Mouse (Mus musculus) CD4-positive, CD25-positive, alpha-beta regulatory T cell, adult 2 months (primary cell): Measurements from ENCODE around the gene Frmpd2.

ENCODE experiments used
- DNase-seq: peaks from one replicate; pipeline ENCODE4 v3.0.0-alpha.2; 2012; ENCODE audit warnings: low read depth, low spot score

Frmpd2 gene

DNA sequence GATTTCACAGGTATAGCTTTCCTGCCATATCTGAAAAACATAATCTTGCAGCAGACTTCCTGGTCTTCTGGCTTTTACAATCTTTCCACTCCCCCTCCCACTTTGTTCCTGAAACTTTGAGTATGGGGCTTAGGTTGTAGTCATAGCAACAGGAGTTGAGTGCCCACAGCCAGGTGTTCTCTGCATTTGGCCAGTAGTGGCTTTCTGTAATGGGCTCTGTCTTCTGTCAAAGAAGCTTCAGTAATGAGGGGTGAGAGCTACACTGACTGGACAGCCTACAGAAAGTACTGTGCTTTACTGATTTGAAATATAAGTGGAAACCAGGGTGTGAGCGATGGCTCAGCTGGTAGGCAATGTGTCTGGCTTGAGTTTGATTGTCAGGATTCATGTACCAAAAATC is 37.2 kb downstream of the Frmpd2 start:
- DNase-seq: no peak

DNA sequence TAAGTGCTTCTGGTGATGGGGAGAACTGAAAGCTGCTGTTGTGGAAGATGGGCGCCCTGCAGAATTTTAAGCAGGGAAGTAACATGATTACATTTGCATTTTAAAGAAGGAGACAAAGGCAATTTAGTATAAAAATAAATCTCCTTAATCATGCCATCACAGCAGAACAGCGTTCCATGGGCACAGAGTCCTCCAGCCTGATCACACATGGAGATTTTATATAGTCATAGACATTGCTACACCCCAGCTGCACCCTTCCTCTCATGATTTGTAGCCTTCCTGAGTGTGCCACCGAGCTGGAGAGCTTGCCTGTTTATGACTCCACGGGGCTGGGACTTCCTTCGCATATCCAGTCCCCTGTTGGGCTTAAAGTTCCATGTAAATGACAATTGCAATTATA is 42.4 kb downstream of the Frmpd2 start:
- no peak for DNase-seq

DNA sequence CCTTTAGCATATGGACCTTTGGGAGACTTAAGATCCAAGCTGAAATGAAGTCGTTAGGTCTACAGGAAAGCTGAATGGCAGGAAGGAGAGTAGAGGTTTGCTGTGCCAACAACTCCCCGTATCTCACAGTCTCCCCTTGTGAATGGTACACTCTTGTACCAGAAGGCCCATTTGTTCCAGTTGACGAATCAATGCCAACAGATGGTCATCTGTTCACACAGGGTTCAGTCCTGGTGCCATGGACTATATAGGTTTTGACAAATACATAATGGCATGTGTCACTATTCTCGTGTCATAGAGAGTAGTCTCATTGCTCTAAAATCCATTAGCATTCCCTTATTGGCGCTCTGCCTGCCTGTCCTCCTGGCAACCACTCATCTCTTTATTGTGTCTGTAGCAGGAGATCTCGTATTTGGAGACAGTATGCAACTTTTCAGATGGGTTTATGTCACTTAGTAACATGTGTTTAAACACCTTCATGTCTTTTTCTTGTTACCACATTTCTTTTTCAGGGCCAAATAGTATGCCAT is 43.3 kb downstream of the Frmpd2 start:
- no peak for DNase-seq

DNA sequence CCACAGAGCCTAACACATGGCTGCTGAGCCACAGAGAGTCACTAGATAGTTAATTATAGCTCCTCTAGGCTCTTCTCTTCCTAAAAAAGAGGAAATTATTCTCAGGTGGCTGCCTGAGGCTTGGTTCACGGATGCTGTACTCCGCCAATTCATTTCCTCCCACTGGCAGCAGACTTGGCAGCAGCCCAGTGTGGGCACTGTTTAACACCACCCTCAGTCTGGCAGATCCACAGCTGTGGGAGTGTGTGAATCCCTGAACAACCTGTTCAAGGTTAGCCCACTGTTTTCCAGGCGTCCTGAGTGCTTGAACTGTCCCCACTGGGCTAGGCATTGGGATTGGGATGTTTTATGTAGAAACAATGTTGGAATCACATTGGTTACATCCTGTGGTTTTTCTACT is 50.0 kb downstream of the Frmpd2 start:
- no peak for DNase-seq

DNA sequence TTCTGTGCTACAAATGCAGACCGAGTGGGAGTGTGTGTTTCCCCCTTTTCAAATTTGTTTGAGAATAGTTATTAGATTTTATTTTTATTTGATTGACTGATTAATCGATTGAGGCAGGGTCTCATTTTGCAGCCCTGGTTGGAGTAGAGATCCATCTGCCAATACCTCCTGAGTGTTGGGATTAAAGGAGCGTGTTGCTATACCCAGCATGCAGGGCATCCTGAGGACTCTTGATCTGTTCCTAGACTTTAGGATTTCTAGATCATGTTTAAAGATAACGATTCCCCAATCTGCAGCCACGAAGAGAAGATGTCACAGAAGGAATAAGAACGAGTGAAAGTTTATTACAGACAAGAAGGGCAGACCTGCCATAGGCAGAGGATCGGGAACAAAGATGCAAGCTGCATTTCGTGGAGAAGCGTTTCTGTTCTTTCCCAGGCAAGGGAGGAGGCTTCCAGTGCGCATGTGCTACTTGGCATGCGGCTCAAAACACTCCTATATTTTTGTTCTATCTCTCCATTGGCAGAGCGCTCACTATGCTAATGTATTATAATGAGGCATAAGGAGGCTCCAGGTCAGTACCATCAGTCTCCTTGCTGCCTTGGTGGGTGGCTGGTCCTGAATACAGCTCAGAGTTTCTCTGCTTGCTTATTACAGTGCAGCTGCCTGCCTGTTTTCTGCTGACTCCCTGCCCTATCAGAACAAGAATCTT is 53.9 kb downstream of the Frmpd2 start:
- DNase-seq: no peak

DNA sequence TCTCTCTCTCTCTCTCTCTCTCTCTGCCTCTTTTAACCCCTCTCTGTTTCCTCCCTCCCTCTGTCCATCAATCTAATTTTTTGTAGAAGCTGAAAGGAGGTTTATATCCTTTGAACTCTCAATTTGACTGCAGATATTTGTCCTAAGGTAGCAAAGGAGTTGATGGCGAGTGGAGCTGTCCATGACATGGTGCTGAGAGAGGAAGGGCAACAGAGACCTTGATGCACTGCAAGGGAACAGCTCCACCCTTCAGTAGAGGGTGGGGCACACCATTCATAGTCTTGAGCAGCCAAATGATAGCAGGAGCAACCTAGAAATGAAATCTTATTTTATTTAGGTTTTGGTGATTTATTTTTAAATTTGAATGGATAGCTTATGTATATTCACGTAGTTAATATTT is 55.1 kb downstream of the Frmpd2 start:
- DNase-seq: no peak

DNA sequence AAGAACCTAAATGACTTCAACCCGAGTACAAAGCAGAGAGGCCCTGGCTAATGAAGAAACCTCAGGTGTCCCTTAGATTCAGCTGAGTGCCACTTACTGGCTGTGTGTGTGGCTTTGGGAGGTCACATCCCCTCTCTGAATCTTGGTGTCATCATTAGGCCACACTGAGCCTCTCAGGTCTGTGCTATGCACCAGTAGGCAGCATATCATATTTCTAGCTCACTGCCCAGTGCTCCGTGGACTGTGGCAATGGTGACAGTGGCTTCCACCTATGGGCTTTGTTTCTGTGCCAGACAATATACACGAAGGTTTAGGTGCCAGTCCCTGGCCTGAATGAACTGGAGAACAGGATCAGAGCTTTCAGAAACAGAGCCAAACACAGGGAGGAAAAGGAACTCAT is 56.4 kb downstream of the Frmpd2 start:
- no peak for DNase-seq

DNA sequence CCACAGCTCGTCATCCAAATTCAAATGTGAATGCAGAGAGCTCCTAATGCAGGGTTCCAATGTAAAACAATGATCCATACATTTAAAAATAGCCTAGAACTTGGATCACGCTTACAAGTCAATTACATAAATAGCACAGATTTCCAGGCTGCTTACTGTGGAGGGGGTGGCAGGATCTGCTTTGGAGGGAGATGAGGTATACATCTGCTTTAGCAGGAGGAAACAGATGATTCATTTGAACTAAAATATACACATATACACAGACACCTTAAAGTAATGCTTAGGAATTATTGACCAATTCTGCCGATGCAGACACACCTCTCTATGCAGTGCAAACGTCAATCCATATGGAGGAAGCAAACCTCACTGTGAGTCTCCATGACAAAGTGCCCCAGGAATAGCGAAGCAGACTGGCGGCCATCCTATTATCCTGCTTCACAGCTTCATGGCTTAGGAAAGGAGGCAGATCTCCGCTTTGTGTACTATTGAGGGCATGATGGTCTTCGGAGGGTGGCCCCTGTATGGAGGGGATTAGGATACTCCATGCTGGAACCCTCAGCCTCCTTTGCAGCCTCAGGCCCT is 59.9 kb downstream of the Frmpd2 start:
- DNase-seq: no peak

DNA sequence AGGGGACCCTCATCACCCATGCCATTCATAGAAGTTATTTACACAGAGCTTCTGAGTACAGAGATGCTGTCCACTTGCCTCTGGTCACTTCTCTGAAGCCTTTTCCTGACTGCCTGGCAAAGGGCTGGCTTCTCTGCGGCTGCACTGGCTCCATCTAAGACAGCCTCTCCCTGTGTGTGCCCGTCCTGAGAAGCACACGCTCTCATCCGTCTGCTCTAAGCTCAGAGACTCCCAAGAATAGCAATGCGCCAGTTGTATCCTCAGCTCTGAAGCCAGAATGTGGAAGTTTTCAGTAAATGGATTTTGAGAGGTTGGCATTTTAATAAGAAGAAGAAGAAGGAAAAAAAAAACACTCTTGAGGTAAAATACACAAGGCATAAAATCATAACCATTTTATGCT is 61.3 kb downstream of the Frmpd2 start:
- no peak for DNase-seq

DNA sequence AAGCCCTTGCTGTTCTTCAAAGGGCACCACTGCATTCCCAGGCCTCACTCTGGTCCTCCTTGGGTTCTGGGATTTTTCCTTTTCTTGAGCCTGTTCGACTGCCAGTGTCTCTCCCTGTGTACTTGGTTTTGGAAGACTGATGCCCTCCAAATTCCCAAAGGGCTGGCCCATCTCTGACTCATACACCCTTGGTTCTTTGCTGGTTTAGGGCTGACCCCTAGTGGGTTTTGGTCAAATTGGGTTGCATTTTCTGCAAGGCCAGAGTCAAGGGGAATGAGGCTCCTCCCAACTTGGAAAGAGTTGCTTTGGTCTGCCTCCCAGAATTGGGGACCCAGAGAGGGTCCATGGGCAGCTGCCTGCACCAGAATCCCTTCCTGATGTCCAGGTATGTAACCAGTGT is 62.0 kb downstream of the Frmpd2 start:
- DNase-seq: no peak

DNA sequence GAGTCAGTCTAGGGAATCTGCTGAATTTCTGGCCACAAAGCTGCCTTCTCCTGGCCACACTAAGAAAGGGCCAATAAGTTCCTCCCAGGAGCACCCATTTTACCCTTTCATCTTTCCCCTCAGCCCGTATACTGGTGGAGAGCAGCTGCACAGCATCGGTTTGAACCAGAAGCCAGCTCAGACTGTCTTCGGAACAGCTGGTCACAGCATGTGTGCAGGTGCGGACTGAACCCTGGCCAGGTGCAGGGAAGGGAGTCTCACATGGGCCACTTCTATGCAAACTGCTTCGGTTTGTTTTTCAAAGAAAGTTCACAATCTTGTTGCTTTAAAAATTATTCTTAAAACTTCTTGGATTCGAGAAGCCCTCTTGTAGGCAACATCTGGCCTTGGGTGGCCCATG is 63.8 kb downstream of the Frmpd2 start:
- no peak for DNase-seq

DNA sequence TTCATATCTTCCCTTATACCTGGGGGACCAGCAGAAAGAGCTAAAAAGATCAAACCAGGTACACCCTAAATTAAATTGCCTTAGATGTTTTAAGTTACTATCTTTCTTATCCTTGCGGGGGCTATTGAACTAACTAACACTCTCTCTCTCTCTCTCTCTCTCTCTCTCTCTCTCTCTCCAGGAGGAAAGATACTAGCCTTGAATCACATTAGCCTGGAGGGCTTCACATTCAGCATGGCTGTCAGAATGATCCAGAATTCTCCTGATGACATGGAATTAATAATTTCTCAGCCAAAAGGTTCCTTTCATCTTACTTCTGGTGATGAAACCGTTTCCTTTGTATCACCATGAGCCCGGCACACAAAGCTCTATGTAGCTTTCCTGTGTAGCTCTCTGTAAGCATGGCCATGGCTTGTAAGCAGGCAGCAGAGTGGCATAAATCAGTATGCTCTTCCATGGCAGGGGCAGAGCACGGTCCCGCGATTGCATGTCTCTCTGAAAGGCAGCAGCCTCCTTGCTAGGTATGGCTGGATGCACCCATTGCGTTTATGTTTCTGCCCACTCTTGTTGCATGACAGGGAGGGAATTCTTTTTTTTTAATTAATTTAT is 68.2 kb downstream of the Frmpd2 start:
- DNase-seq: no peak

DNA sequence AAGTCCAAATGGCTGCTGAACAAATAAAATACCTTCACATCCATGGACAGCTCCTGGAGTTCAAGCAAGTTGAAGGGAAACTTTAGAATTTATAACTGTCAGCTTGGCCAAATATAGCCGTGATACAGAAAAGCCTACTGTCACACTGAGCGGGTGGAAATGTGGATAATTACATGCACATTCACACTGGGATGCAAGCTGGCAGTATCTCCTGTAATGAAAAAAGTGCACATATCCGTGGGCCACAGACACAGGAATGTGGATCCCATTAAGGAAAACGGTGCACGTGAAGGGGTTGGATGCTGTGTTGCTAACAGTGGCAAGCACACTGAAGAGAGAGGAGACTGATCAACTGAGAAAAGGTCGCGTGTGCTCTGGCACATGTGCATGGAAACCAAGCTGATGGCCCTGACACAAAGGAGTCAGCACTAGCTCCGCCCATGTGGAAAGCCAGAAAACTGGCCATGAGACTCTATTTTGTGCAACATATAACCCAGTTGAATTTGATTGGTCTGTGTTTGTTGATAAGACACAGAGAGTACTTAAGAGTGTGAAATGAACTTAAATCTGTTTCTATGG is 74.2 kb downstream of the Frmpd2 start:
- DNase-seq: no peak

DNA sequence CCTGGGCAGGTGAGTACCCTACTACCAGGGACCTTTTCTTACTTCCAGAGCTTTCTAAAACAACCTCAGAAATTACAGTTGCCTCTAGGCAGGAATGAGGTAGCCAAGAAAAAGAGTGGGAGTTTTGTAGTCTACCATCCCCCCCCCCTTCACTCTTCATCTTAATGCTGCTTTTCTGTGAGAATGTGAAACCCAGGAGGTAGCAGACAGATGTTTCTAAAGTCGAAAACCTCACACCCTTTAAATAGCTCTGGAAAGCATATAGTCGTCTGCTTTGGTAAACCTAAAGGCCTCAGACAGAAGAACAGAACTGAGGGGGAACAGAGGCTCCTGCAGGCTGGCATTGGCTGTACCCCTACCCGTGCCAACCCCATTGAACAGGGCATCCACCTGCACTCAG is 77.2 kb downstream of the Frmpd2 start:
- DNase-seq: no peak

DNA sequence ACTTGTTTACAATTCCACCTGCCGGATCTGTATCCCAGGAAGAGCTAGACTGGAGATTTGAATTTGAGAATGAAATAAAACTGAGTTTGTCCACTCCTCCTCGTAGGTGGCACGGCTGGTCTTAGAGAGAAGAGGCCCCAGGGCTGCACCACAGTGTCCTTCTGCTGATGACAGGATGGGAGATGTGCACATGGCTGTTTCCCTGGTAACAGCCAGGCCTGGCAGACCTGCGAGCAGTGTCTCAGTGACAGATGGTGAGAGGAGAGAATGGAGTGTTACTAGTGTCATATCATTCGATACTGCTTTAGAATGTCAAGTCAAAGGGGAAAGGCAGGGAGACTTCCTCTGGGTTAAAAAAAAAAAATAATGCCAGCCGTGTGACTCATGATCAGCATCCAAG is 78.4 kb downstream of the Frmpd2 start:
- DNase-seq: no peak

DNA sequence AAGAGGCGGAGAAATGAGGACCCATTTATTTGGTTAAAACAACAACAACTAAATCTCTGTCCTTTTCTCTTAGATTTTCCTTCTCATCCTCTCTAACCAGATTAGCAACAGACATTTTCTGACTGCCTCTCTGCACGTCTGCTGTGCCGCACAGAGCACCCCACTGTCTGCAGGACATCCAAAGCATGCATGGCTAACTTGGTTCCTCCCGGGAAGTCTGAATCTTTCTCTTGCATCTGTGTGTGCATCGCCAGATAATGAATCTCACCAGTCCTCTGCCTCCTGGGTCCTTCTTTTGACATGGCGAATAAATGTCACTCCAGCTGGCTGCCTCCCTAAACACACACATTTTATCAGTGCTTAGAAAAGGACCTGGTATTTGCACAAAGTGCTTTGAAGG is 99.2 kb downstream of the Frmpd2 start:
- DNase-seq: no peak

DNA sequence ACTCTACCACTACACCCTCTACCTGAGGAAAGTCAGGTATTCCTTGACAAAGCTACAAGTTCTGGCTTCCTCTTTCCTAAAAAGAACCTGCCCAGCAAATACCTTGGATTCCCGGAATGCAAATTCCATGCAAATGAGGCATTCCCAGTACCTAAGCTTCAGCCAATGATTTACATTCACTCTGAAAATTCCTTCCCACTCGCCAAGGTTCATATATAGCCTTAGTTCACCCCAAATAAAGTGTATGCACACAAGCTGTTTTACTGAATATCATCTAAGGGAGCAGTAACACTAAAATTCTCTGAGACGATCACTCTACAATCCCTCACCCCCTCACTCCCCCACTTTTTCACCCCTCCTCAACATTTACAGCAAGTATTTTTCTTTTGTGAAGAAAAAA is 102.1 kb downstream of the Frmpd2 start:
- DNase-seq: no peak

DNA sequence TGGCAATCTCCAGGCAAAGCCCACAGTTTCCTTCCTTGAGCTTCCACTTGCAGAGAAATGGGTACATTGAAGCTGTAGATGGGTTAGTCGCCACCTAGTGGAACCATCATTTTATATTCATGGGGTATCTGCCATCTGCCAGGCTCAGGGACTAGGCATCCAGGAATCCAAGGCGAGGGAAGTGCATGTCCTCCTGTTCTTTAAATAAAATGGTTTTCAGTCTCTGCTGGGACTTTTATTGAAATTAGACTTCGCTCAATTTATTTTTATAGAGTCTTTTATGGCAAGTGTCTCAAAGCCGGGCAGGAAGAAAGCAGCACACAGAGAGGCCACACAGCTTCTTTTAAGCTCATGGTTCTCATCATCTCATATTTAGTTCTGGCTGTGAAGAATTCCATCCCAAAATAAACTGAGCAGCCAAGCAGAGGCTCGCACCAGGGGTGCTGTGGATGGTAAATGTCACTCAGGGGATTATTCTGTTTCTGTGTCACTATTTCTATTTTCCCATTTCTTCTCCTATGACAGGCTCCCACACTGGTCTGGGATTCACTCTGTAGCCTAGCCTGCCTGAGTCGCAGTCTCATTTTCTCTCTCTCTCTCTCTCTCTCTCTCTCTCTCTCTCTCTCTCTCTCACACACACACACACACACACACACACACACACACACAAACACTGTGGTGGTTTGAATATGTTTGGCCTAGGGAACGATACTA is 108.4 kb downstream of the Frmpd2 start:
- no peak for DNase-seq

DNA sequence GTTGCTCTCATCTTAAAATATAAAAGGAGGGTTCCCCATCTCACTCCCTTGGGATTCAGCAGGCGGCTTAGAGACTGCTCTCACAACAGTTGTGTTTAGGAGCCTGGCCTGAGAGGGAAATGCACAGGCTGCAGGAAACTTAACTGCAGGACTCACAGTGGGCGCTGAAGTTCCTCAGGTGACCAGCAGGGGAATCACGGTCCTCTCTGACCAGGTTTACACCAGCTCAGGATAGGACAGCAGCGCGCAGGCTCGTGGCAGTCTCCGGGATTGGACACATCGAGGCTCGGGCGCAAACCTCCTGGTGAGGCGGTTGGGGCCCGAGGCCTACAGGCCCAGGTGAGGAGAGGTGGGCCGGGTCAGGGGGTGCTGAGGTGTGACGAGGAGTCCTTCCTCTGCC is 117.5 kb downstream of the Frmpd2 start, which contains the start of gene Ptpn20:
Ptpn20 (plus strand) TSS at position 257 of the 400 bp plus-strand sequence.
- peak; percentile 2 for DNase-seq

DNA sequence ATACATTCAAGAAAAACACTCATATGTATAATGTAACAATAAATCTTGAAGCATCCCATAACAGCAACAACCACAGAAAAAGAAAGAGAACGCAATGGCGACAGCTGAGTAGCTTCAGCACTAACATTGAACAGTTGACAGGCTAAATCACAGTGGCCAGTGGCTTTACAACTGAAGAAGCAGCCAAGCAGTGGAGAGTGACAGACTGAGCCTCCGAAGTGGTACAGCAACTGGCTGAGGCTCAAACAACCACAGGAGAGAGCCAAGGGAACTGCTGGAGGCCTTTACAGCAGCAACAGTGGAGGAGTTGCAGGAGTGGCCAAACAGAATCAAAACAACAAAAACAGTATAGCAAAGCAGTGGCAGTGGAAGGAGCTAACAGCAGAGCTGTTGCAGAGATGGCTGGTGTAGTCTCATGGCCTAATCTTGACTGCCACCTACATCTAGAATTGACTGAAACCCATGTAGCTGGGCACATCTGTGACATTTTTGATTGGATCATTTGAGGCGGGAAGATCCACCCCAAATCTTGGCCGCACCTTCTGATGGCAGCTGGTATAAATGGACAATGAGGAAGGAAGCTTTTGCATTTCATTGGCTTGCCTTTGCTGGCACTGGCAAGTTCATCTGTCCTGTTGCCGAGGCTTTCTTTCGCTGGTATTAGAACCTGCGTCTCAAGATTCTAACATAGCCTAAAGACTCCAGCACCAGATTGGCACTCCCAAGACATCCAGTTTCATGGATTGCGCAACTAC is 127.1 kb downstream of the Frmpd2 start:
- DNase-seq: no peak

DNA sequence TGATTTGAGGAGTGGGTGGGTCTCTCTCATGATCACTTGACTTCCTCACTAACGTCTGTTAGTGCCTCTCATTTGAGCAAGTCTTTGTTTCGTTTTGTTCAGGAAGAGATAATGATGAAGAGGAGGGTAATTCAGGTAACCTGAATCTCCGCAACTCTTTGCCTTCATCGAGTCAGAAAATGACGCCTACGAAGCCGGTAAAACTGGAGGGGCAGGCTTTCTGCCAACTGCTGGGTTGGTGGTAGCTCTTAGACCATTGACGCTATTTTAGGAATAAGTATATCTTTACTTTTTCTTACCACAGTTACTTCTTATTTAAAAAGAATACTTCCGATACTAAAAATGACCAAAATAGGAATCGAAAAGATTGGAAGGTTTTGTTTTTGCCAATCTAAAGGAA is 135.9 kb downstream of the Frmpd2 start:
- DNase-seq: no peak
